Mouse (Mus musculus): Measurements from ENCODE around the gene Fank1. TPM values are rescaled to one million over a fixed set of nuclear protein-coding genes. Genes with fewer than 3 reads are reported as not detected.

Fank1 gene
- polyA plus RNA-seq, 1 experiment: 0.14 TPM

DNA sequence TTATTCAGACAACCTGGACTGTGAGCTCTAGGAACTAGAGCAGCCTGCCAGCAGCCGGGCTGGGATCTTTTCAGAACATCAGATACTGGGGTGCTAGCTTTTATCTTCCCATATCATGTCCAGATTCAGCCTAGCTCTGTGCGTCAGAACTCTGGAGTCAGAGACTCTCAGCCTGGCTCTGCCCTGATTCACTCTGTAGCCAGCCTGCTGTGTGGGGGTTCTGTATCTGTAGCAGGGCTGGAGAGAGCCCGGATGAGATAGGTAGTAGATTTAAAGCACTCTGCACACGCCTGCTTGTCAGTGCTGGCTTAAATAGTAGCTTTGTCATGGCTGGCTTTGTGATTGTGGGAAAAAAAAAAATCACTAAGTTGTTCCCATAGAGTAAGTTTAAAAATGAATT, 51.9 kb downstream of the Fank1 start:
- Histone ChIP-seq H3K4me2 (ENCODE audit: low read depth) (no peak overlapping the region), H3K27me3 (ENCODE audit: control insufficient read depth, insufficient read depth, insufficient read length) (no peaks in the 10 kb centered on the region), H3K36me3 (ENCODE audit: control insufficient read depth, insufficient read depth) (no peaks in the 10 kb centered on the region), H3ac (ENCODE audit: control insufficient read depth, insufficient read length) (no peak overlapping the region), H3K4me3 (no peak overlapping the region), H3K79me2 (ENCODE audit: control insufficient read depth, insufficient read depth) (no peaks in the 10 kb centered on the region)
- TF ChIP-seq MYOD1 (IDR thresholded peaks at IDR 0.05; ENCODE audit: control insufficient read depth in 1 of 3, insufficient read length in 2 of 3, low read depth in 2 of 3): no peak
- TF ChIP-seq E2F4 (IDR thresholded peaks at IDR 0.05; ENCODE audit: insufficient read depth): no peak
- no peak for TF ChIP-seq POLR2AphosphoS2 (IDR thresholded peaks at IDR 0.05; ENCODE audit: insufficient read length, low read depth)
- no peak for TF ChIP-seq TCF3 (IDR thresholded peaks at IDR 0.05; ENCODE audit: insufficient read length, low read depth)
- TF ChIP-seq REST (IDR thresholded peaks at IDR 0.05; ENCODE audit: insufficient read depth, insufficient read length): no peak
- no peak for TF ChIP-seq TCF12 (IDR thresholded peaks at IDR 0.05; ENCODE audit: insufficient read depth, poor library complexity, severe bottlenecking)
- TF ChIP-seq MYOG (IDR thresholded peaks at IDR 0.05; ENCODE audit: control insufficient read depth in 1 of 3, insufficient read depth in 1 of 3, insufficient read length in 2 of 3, low read depth in 2 of 3): no peak
- TF ChIP-seq MAX (IDR thresholded peaks at IDR 0.05; ENCODE audit: low read depth): no peak
- no peak for TF ChIP-seq SRF (IDR thresholded peaks at IDR 0.05; ENCODE audit: control insufficient read depth, insufficient read length, low read depth)
- TF ChIP-seq POLR2A (IDR thresholded peaks at IDR 0.05; ENCODE audit: insufficient read length, low read depth): no peak
- TF ChIP-seq CEBPB (IDR thresholded peaks at IDR 0.05; ENCODE audit: insufficient read depth, poor library complexity, severe bottlenecking): no peak

DNA sequence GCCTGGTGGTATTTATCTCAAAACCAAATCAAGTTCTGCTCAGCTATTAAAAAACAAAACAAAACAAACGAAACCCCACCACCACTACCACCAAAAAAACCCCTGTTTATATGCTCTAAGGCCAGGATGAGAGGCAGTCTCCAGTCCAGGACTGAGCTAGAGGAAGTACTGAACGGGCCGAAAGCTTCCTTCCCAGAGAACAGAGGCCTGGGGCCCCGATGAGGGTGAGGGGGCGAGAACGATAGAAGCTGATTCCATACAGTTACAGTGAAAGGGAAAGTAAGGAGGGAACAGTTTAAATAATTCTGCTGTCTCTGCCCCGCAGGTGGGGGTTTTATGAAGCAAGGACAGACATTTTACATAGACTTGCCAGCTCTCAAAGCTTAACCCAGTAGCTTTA, 52.9 kb downstream of the Fank1 start:
- H3K4me3 ChIP-seq: no peak overlapping the region
- no peaks in the 10 kb centered on the region for H3K79me2 ChIP-seq (ENCODE audit: control insufficient read depth, insufficient read depth)
- no peak overlapping the region for H3K4me2 ChIP-seq (ENCODE audit: low read depth)
- H3K36me3 ChIP-seq (ENCODE audit: control insufficient read depth, insufficient read depth): no peaks in the 10 kb centered on the region
- no peaks in the 10 kb centered on the region for H3K27me3 ChIP-seq (ENCODE audit: control insufficient read depth, insufficient read depth, insufficient read length)
- TF ChIP-seq REST (IDR thresholded peaks at IDR 0.05; ENCODE audit: insufficient read depth, insufficient read length) (no peak), POLR2A (IDR thresholded peaks at IDR 0.05; ENCODE audit: insufficient read length, low read depth) (no peak), SRF (IDR thresholded peaks at IDR 0.05; ENCODE audit: control insufficient read depth, insufficient read length, low read depth) (no peak), TCF12 (IDR thresholded peaks at IDR 0.05; ENCODE audit: insufficient read depth, poor library complexity, severe bottlenecking) (no peak), E2F4 (IDR thresholded peaks at IDR 0.05; ENCODE audit: insufficient read depth) (no peak), MYOD1 (IDR thresholded peaks at IDR 0.05; ENCODE audit: control insufficient read depth in 1 of 3, insufficient read length in 2 of 3, low read depth in 2 of 3) (no peak), TCF3 (IDR thresholded peaks at IDR 0.05; ENCODE audit: insufficient read length, low read depth) (no peak), POLR2AphosphoS2 (IDR thresholded peaks at IDR 0.05; ENCODE audit: insufficient read length, low read depth) (no peak), MAX (IDR thresholded peaks at IDR 0.05; ENCODE audit: low read depth) (no peak), USF1 (IDR thresholded peaks at IDR 0.05; ENCODE audit: low read depth) (no peak), CEBPB (IDR thresholded peaks at IDR 0.05; ENCODE audit: insufficient read depth, poor library complexity, severe bottlenecking) (no peak), MYOG (IDR thresholded peaks at IDR 0.05; ENCODE audit: control insufficient read depth in 1 of 3, insufficient read depth in 1 of 3, insufficient read length in 2 of 3, low read depth in 2 of 3) (no peak)
- no peak overlapping the region for H3ac ChIP-seq (ENCODE audit: control insufficient read depth, insufficient read length)

- no peak for TF ChIP-seq TCF12 (IDR thresholded peaks at IDR 0.05; ENCODE audit: insufficient read depth, poor library complexity, severe bottlenecking)
- TF ChIP-seq MYOG (IDR thresholded peaks at IDR 0.05; ENCODE audit: control insufficient read depth in 1 of 3, insufficient read depth in 1 of 3, insufficient read length in 2 of 3, low read depth in 2 of 3): no peak
- no peak for TF ChIP-seq E2F4 (IDR thresholded peaks at IDR 0.05; ENCODE audit: insufficient read depth)
- no peak for TF ChIP-seq USF1 (IDR thresholded peaks at IDR 0.05; ENCODE audit: low read depth)
- no peak for TF ChIP-seq MAX (IDR thresholded peaks at IDR 0.05; ENCODE audit: low read depth)
- Histone ChIP-seq H3ac (ENCODE audit: control insufficient read depth, insufficient read length) (no peak overlapping the region), H3K4me3 (no peak overlapping the region), H3K27me3 (ENCODE audit: control insufficient read depth, insufficient read depth, insufficient read length) (peaks cover 22% of the 10 kb centered on the region), H3K79me2 (ENCODE audit: control insufficient read depth, insufficient read depth) (no peaks in the 10 kb centered on the region), H3K4me2 (ENCODE audit: low read depth) (no peak overlapping the region), H3K36me3 (ENCODE audit: control insufficient read depth, insufficient read depth) (no peaks in the 10 kb centered on the region)
These were observed 62.9 kb downstream of the Fank1 start for GRCm38 (mm10) chr7:133839546-133839945.

GRCm38 (mm10) chr7:133842079-133842478, 65.4 kb downstream of the Fank1 start:
- Histone ChIP-seq H3K4me3 (no peak overlapping the region), H3K79me2 (ENCODE audit: control insufficient read depth, insufficient read depth) (no peaks in the 10 kb centered on the region), H3K4me2 (ENCODE audit: low read depth) (no peak overlapping the region), H3K27me3 (ENCODE audit: control insufficient read depth, insufficient read depth, insufficient read length) (peaks cover 22% of the 10 kb centered on the region), H3K36me3 (ENCODE audit: control insufficient read depth, insufficient read depth) (no peaks in the 10 kb centered on the region), H3ac (ENCODE audit: control insufficient read depth, insufficient read length) (no peak overlapping the region)
- TF ChIP-seq TCF12 (IDR thresholded peaks at IDR 0.05; ENCODE audit: insufficient read depth, poor library complexity, severe bottlenecking) (no peak), MYOD1 (IDR thresholded peaks at IDR 0.05; ENCODE audit: control insufficient read depth in 1 of 3, insufficient read length in 2 of 3, low read depth in 2 of 3) (no peak), TCF3 (IDR thresholded peaks at IDR 0.05; ENCODE audit: insufficient read length, low read depth) (no peak), USF1 (IDR thresholded peaks at IDR 0.05; ENCODE audit: low read depth) (no peak), MYOG (IDR thresholded peaks at IDR 0.05; ENCODE audit: control insufficient read depth in 1 of 3, insufficient read depth in 1 of 3, insufficient read length in 2 of 3, low read depth in 2 of 3) (no peak), CEBPB (IDR thresholded peaks at IDR 0.05; ENCODE audit: insufficient read depth, poor library complexity, severe bottlenecking) (no peak), E2F4 (IDR thresholded peaks at IDR 0.05; ENCODE audit: insufficient read depth) (no peak), SRF (IDR thresholded peaks at IDR 0.05; ENCODE audit: control insufficient read depth, insufficient read length, low read depth) (no peak), REST (IDR thresholded peaks at IDR 0.05; ENCODE audit: insufficient read depth, insufficient read length) (no peak)

- H3K79me2 ChIP-seq (ENCODE audit: control insufficient read depth, insufficient read depth): no peaks in the 10 kb centered on the region
- no peaks in the 10 kb centered on the region for H3K36me3 ChIP-seq (ENCODE audit: control insufficient read depth, insufficient read depth)
- peaks cover 6% of the 10 kb centered on the region for H3K27me3 ChIP-seq (ENCODE audit: control insufficient read depth, insufficient read depth, insufficient read length)
- H3K4me3 ChIP-seq: no peak overlapping the region
- no peak overlapping the region for H3K4me2 ChIP-seq (ENCODE audit: low read depth)
- no peak overlapping the region for H3ac ChIP-seq (ENCODE audit: control insufficient read depth, insufficient read length)
- no peak for TF ChIP-seq POLR2A (IDR thresholded peaks at IDR 0.05; ENCODE audit: insufficient read length, low read depth)
- TF ChIP-seq TCF3 (IDR thresholded peaks at IDR 0.05; ENCODE audit: insufficient read length, low read depth): no peak
- no peak for TF ChIP-seq USF1 (IDR thresholded peaks at IDR 0.05; ENCODE audit: low read depth)
- no peak for TF ChIP-seq MAX (IDR thresholded peaks at IDR 0.05; ENCODE audit: low read depth)
- TF ChIP-seq POLR2AphosphoS2 (IDR thresholded peaks at IDR 0.05; ENCODE audit: insufficient read length, low read depth): no peak
- no peak for TF ChIP-seq MYOD1 (IDR thresholded peaks at IDR 0.05; ENCODE audit: control insufficient read depth in 1 of 3, insufficient read length in 2 of 3, low read depth in 2 of 3)
- no peak for TF ChIP-seq CEBPB (IDR thresholded peaks at IDR 0.05; ENCODE audit: insufficient read depth, poor library complexity, severe bottlenecking)
- no peak for TF ChIP-seq E2F4 (IDR thresholded peaks at IDR 0.05; ENCODE audit: insufficient read depth)
- TF ChIP-seq MYOG (IDR thresholded peaks at IDR 0.05; ENCODE audit: control insufficient read depth in 1 of 3, insufficient read depth in 1 of 3, insufficient read length in 2 of 3, low read depth in 2 of 3): no peak
- no peak for TF ChIP-seq TCF12 (IDR thresholded peaks at IDR 0.05; ENCODE audit: insufficient read depth, poor library complexity, severe bottlenecking)
- no peak for TF ChIP-seq REST (IDR thresholded peaks at IDR 0.05; ENCODE audit: insufficient read depth, insufficient read length)
- no peak for TF ChIP-seq SRF (IDR thresholded peaks at IDR 0.05; ENCODE audit: control insufficient read depth, insufficient read length, low read depth)
These were observed 70.5 kb downstream of the Fank1 start for GRCm38 (mm10) chr7:133847175-133847574.

Data from myocyte (in vitro differentiated cells).